Mouse (Mus musculus) ES-CJ7 (cell line): ENCODE results near the gene Clca3a1.

ENCODE experiments used
- DNase-seq: peaks from one replicate; pipeline ENCODE4 v3.0.0; 2011; ENCODE audit warnings: low read depth, low spot score

The Clca3a1 gene

GRCm38 (mm10) chr3:144679701-144680159, 81.0 kb downstream of the Clca3a1 start:
- no peak for DNase-seq
